Mouse (Mus musculus) hindbrain, embryonic 11.5 days (tissue): ENCODE measurements around the gene Aven. TPM values are rescaled to one million over a fixed set of nuclear protein-coding genes. Genes with fewer than 3 reads are reported as not detected.

Source experiments
- ATAC-seq: fragments of 200-750 bp; cut with Nextera tagmentation; 2 replicates; pipeline ENCODE4 v1.8.0; 2017; ENCODE audit warnings: mild to moderate bottlenecking, moderate TSS enrichment, moderate library complexity; ENCODE audit not compliant: low FRiP score
- DNase-seq: peaks from one replicate; pipeline ENCODE4 v3.0.0-alpha.2; 2015; ENCODE audit warnings: low spot score
- H3K27ac ChIP-seq: fragments of 300-500 bp; sonication (generic); 2 replicates; pipeline ENCODE4 v1.5.1; 2014; ENCODE audit warnings: mild to moderate bottlenecking, low read depth, low read length
- H3K27me3 ChIP-seq: fragments of 300-500 bp; sonication (generic); 2 replicates; pipeline ENCODE4 v1.6.1; 2014; ENCODE audit warnings: mild to moderate bottlenecking, low read length, moderate library complexity, mixed read lengths; ENCODE audit not compliant: control insufficient read depth, insufficient read depth
- H3K36me3 ChIP-seq: fragments of 300-500 bp; sonication (generic); 2 replicates; pipeline ENCODE4 v1.6.1; 2014; ENCODE audit warnings: mild to moderate bottlenecking, low read length, moderate library complexity, mixed read lengths; ENCODE audit not compliant: control insufficient read depth, insufficient read depth
- H3K4me1 ChIP-seq: fragments of 300-500 bp; sonication (generic); replicated peaks from 2 replicates; pipeline ENCODE4 v1.6.1; 2014; ENCODE audit warnings: low read length, mixed read lengths; ENCODE audit not compliant: control insufficient read depth, insufficient read depth
- H3K4me2 ChIP-seq: fragments of 300-500 bp; sonication (generic); replicated peaks from 2 replicates; pipeline ENCODE4 v1.6.1; 2014; ENCODE audit warnings: mild to moderate bottlenecking, low read depth, low read length
- H3K4me3 ChIP-seq: fragments of 300-500 bp; sonication (generic); 2 replicates; pipeline ENCODE4 v1.5.1; 2014; ENCODE audit warnings: low read depth, low read length
- H3K9ac ChIP-seq: fragments of 300-500 bp; sonication (generic); 2 replicates; pipeline ENCODE4 v1.6.1; 2014; ENCODE audit warnings: low read depth, low read length
- H3K9me3 ChIP-seq: fragments of 300-500 bp; sonication (generic); 2 replicates; pipeline ENCODE4 v1.6.1; 2016; ENCODE audit warnings: low read length; ENCODE audit not compliant: control insufficient read depth
- WGBS: fragments of 180-500 bp; shearing (Covaris S2); extraction: QIAGEN DNeasy Blood & Tissue Kit; methylation state at CpG from one replicate; pipeline ENCODE4 v1.1.7; 2014; 5-methylcytosine and 5-hydroxymethylcytosine counted together
- polyA plus RNA-seq: library from polyadenylated mRNA; unstranded; fragments of >200 nt; fragmentation: Nextera tagmentation; extraction: Ambion mirVana; gene quantifications from 2 replicates; pipeline ENCODE4 v1.2.1, GENCODE M21; 2014

Aven gene
- polyA plus RNA-seq, 1 experiment from 2014 or later: 5.9 TPM

DNA sequence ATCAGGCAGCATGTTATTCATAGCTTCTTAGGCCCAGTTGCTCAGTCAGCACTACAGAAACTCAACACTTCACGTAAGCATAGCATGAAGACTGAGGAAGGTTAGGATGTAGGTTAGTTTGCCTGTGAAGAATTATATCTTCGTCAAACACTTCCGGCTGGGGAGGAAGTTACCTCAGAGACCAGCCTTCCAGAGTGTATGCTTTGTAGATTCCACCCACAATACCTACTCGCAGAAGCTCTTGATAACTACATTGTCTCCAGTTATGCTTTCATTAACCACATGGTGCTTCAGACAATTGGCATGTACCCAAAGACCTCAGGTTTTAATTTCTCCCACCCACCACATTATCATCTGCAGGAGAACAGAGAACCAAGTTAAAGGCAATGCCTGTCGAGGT is 189.1 kb downstream of the Aven start:
- no peak overlapping the region for H3K4me3 ChIP-seq
- DNase-seq (no peak), ATAC-seq (no peak)
- 87% methylated on average over 5 of the region's 5 CpGs for WGBS
- H3K4me2 ChIP-seq: no peak overlapping the region
- no peaks in the 10 kb centered on the region for H3K9me3 ChIP-seq
- no peak overlapping the region for H3K27ac ChIP-seq
- no peaks in the 10 kb centered on the region for H3K36me3 ChIP-seq
- no peaks in the 10 kb centered on the region for H3K27me3 ChIP-seq
- H3K9ac ChIP-seq: no peak overlapping the region
- no peaks in the 10 kb centered on the region for H3K4me1 ChIP-seq

Other genes with a start within 250 kb of the Aven start
- 0.05 and 0.07 TPM in 2 replicates for gene Nutm1, start 233.7 kb upstream of the Aven start, polyA plus RNA-seq
- 148 and 163 TPM in 2 replicates for gene Nop10, start 231.0 kb upstream of the Aven start, polyA plus RNA-seq
- 13.7 and 14.2 TPM in 2 replicates for gene Slc12a6, start 227.1 kb upstream of the Aven start, polyA plus RNA-seq
- gene Gm21985, start 226.7 kb upstream of the Aven start, polyA plus RNA-seq: not detected in 2 replicates
- gene Emc4, start 124.9 kb upstream of the Aven start, polyA plus RNA-seq: 113 and 121 TPM in 2 replicates
- gene Katnbl1, start 113.8 kb upstream of the Aven start, polyA plus RNA-seq: 53.4 and 55.1 TPM in 2 replicates
- gene Emc7, start 38.0 kb upstream of the Aven start, polyA plus RNA-seq: 12.8 and 13.0 TPM in 2 replicates
- gene Chrm5, start 12.2 kb upstream of the Aven start, polyA plus RNA-seq: 0.08 and 0.17 TPM in 2 replicates